Mouse (Mus musculus) fibroblast of lung, adult 2 months (primary cell): ENCODE results near the gene Hist1h4h.
"Not testable (repeated sequence)": the region's sequence is repeated elsewhere in the genome, so short reads cannot be mapped to it uniquely, and the experiment has no call there.

Source experiments
- DNase-seq: peaks from one replicate; pipeline ENCODE4 v3.0.0-alpha.2; 2011; ENCODE audit warnings: low read depth

The Hist1h4h gene

GRCm38 (mm10) chr13:23535137-23536075 lies 4.6 kb downstream of the Hist1h4h start, which contains the start of gene Hist1h3g:
Gene Hist1h3g (plus strand): TSS chr13:23535422.
- peak; percentile 85 for DNase-seq

GRCm38 (mm10) chr13:23536076-23536822 lies 5.4 kb downstream of the Hist1h4h start:
- DNase-seq: no peak

GRCm38 (mm10) chr13:23537006-23537710 lies 6.3 kb downstream of the Hist1h4h start:
- DNase-seq: no peak

GRCm38 (mm10) chr13:23538249-23538648 lies 7.4 kb downstream of the Hist1h4h start:
- DNase-seq: no peak

GRCm38 (mm10) chr13:23539821-23540220 lies 9.0 kb downstream of the Hist1h4h start:
- not testable (repeated sequence) for DNase-seq

- DNase-seq: no peak
Observed at GRCm38 (mm10) chr13:23541497-23541896, 10.6 kb downstream of the Hist1h4h start.

- not testable (repeated sequence) for DNase-seq
Observed at GRCm38 (mm10) chr13:23542225-23542980, 11.6 kb downstream of the Hist1h4h start.

GRCm38 (mm10) chr13:23542999-23543607 lies 12.3 kb downstream of the Hist1h4h start, which contains the start of gene Hist1h2bh:
Gene Hist1h2bh (minus strand): TSS chr13:23543392.
- DNase-seq: peak; percentile 91

GRCm38 (mm10) chr13:23543965-23544786 lies 13.3 kb downstream of the Hist1h4h start, which contains the start of gene Hist1h3f:
Gene Hist1h3f (plus strand): TSS chr13:23544052.
- peak; percentile 93 for DNase-seq

- not testable (repeated sequence) for DNase-seq
Observed at GRCm38 (mm10) chr13:23544787-23545120, 13.9 kb downstream of the Hist1h4h start.

- no peak for DNase-seq
Observed at GRCm38 (mm10) chr13:23546694-23547093, 15.8 kb downstream of the Hist1h4h start.

GRCm38 (mm10) chr13:23550761-23551145 lies 19.9 kb downstream of the Hist1h4h start:
- DNase-seq: no peak

- DNase-seq: peak; percentile 87
Observed at GRCm38 (mm10) chr13:23551146-23551834, 20.4 kb downstream of the Hist1h4h start, which contains the start of gene Hist1h4f. Gene Hist1h4f (minus strand): TSS chr13:23551648.

- DNase-seq: no peak
Observed at GRCm38 (mm10) chr13:23551931-23552914, 21.4 kb downstream of the Hist1h4h start.

GRCm38 (mm10) chr13:23552962-23553361 lies 22.1 kb downstream of the Hist1h4h start, which contains the start of gene Hist1h1d:
Gene Hist1h1d (plus strand): TSS chr13:23553262.
- DNase-seq: no peak

- DNase-seq: no peak
Observed at GRCm38 (mm10) chr13:23554393-23554792, 23.5 kb downstream of the Hist1h4h start.

- DNase-seq: no peak
Observed at GRCm38 (mm10) chr13:23554925-23555838, 24.3 kb downstream of the Hist1h4h start.
